Mouse (Mus musculus) cerebellum, adult (tissue): ENCODE results near the gene Def6.

Source experiments
- ATAC-seq: cut with Nextera tagmentation; 2 replicates; pipeline ENCODE4 v1.9.2; 2017; ENCODE audit warnings: mild to moderate bottlenecking, moderate library complexity, mixed read lengths; ENCODE audit not compliant: insufficient number of reproducible peaks, low FRiP score, low TSS enrichment

The Def6 gene

DNA sequence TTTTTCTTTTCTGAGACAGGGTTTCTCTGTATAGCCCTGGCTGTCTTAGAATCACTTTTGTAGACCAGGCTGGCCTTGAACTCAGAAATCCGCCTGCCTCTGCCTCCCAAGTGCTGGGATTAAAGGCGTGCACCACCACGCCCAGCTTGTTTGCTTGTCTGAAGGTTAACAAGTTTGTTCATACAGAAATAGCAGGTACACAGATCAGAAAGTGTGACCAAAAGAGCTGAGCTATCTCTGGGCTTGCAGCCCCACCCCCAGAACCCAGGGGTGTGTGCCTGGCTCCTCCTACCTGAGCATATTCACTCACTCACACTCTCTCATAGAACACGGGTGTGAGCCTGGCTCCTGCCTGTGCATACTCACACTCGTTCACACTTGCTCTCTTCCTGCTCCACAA lies 59.7 kb downstream of the Def6 start:
- ATAC-seq, result no peak

DNA sequence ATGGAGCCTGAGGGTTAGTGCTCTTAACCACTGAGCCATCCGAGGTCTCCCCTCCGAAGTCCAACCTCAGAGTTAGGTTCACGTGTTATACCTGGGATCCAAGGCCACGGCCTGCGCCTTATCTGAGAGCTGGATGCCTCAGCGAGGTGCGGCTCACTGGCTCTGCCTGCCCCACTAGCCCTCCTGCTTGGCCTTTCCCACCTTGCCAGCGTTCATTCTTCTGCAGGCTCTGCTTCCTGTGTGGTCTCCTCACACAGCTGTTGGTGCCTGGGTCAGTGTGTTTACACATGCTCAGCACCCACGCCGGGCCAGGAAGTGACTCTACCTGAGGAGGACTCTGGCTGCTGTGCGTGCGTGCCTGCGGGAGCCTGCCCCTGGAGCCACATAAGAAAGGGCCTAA lies 62.6 kb downstream of the Def6 start:
- no peak for ATAC-seq

DNA sequence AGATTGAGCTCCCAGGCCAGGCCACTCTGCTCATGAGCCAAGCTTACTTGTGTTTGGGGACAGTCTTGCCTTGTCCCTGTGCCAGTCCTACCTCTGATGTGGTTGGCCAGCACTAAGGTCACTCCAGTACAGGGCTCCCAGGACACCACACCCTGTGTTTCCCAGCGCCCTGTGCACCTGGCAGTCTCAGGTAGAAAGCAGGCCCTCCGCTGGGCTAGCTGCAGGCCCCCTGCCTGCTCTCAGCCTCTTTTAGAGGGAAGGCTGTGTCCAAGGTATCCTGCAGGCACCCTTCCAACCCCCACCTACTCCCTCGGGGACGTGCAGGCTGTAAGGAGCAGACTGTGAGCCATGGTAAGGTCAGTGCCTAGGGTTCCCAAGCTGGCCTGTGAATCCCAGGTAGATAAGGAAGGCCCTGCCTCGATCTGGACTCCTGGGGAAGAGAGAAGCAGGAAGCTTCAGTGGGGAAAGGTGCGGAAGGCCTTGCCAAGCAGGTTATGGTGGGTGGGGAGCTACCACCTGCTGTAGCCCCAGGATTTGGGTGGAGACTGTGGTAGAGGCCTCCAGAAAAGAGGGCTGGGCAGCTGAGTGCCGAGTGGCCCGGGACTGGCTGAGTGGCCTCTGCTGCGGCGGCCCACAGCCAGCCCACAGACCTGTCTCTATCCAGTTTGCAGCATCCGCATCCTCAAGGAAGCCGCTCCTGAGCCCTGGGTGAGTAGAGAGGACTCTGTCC lies 64.1 kb downstream of the Def6 start:
- no peak for ATAC-seq

DNA sequence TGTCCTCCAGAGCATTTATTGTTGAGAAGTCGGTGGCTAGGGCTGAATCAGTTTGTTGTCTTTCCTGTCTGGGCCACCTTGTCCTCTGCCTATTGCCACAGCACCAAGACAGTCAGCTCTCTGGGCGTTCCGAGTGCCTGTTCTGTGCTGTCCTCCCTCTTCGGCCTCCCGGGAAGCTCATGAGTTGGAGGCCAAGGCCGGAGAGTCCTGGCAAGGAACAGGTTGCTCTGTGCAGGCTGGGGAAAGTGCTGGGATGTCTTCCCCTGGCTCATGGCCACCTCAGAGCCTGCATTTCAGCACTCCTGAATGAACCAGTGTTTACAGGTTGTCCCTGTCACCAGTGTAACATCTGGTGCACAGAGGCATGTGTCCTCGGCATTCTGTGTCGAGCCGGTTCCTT lies 64.7 kb downstream of the Def6 start:
- no peak for ATAC-seq

DNA sequence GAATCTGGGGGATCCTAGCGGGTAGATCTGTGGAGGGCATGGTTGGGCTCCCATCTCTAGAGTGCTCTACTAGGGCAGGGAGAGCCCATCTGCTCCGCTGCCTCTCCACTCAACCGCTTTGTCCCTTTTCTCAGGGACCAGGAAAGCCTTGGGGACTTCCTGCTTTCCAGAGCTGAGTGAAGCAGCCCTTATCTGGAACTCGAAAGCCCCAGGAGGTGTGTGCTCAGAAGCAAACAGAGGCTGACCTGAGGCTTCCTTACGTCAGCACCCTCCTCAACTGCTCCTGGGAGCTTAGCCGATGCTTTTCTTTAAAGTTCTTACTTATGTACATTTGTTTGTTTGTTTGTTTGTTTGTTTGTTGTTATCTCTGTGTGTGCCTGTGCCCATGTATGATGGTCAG lies 65.3 kb downstream of the Def6 start:
- no peak for ATAC-seq

DNA sequence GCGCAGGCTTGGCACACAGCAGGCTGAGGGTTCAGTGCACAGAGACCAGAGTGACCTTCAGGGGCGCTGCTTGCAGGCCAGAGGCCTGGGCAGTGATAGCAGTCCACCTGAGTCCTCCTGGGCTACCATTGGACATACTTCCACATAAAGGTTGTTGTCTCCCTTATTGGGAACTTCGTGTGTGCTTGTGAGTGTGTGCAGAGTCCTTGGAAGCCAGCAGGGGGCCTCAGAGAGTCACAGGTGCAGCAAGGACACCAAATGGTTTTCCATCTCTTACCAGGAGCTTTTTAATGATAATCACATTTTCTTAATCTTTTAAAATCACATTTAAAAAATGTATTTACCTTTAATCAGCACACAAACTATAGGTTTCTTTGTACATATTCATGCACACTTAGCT lies 67.2 kb downstream of the Def6 start:
- ATAC-seq, result no peak

DNA sequence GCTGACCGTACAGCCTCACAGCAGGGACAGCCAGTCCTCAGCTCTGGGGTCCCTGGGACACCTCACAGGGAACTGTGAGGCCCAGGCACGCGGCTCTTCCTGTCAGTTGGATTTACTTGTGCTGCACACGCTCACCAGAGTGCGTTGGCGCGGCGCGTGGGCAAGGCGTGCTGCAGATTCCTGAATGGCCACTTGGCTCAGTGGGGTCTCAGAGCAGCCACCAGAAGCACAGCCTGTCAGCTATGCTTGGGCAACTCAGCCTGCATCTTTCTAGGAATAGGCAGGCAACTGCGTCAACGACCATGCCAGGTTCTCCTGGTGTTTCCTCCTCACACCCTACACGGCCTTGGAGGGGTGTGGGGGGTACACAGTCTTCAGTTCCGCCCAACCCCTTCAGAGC lies 69.6 kb downstream of the Def6 start:
- ATAC-seq, result no peak

DNA sequence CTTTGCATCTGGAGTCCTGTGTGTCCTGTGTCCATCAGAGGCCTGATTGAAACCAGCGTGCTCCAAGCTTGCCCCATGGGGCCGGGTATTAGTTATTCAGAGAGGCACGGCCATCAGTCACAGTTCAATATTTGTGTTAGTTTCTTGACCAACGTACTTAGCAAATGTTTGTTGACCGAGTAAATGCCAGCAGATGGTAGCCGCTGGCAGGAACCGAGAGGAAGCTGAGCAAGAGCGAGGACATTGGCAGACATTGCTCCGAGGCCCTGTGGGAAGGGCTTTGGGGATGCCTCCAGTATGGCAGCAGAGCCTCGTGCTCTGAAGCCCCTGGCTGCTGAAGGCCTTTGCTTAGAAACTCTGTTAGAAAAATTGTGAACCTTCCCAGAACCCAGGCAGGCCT lies 70.1 kb downstream of the Def6 start:
- ATAC-seq, result no peak

DNA sequence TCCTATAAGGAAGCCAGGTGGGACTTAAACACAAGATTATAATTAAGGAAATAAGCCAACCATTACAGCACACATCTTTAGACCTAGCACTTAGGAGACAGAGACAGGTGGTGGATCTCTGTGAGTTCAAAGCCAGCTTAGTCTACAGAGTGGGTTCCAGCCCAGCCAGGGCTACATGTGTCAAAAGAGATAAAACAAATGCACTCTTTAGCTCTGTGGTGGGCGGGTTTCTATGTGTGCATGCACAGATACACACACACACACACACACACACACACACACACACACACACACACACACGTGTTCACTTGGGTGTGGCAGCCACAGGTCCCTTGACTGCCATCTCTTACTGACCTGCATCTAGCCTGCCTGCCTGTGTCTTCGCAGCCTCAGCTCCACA lies 70.6 kb downstream of the Def6 start:
- no peak for ATAC-seq
